Mouse (Mus musculus): ENCODE data around the gene Cacna1e.

Gene Cacna1e

DNA sequence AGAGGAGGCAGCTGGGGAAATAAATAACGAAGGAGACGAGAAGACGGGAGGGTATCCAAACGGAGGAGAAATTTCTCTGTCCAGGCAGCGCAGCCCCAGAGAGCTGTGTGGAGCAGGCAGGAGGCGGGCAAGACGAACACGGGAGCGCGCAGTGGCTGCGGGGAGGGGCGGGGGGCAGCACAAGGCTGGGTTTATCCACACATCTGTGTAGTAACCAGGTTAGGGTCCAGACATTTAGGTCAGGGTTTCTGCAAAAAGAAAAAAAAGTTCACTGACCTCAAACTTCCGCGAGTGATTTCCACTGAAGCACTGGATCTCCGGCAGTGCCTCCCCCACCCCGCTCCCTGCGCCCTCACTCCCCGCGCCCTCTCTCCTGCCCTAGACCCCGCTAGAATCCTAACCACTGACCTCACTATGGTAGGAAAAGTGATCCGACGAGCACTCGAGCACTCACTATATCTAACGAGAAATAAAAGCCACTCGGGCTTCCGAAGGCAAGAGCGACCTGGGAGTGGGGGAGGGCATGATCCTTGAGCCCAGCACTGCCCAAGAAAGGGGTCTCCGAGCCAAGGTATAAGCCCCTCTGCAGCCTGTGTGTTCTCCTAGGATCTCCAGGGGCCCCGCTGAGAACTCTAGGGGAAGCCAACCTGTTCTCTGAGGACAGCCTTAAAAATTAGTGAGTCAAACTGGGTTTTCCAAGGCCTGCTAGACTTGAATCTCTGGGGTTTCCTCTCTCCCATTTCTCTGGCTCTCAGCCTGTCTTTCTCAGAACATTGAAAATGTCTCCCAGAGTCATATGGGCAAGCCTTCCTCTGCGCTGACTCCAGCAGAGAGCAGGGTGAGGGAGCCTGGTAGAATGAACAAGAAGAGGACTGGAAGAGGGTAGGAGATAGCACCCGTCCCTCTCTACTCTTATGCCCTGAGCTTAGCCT is at the start of gene Cacna1e:
Cacna1e (minus strand) TSS at position 227 of the 932 bp plus-strand sequence.
- DNase-seq, result no peak

DNA sequence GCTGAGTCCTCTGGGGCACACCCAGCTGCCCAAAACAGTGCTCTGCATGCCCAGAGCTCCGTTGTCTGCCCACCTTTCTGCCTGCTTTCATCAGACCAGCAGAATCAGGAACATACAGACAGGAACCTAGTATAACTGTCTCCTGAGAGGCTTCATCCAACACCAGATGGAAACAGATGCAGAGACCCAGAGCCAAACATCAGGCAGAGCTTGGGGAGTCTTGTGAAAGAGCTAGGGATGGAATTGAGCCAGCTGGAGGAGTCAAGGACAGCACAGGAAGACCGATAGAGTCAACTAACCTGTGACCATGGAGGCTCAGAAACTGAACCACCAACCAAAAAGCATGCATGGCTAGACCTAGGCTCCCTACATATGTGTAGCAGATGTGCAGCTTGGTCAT is 34.1 kb upstream of the Cacna1e start:
- DNase-seq, result no peak

DNA sequence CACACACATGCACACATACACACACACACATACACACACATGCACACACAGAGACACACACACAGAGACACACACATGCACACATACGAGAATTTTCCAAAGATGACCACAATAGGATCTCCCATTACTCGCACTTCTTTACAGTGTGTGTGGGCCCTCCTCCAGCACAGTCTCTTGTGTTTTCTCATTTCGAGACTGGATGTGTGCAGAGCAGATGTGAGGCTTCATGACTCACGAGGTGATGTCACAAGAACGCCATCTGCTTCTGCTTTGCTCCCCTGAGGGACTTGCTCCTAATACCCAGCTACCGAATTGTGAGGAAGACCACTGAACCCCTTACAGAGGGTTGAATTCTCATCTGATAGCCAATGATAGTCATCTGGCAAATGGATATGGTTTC is 33.1 kb upstream of the Cacna1e start:
- DNase-seq, result no peak

DNA sequence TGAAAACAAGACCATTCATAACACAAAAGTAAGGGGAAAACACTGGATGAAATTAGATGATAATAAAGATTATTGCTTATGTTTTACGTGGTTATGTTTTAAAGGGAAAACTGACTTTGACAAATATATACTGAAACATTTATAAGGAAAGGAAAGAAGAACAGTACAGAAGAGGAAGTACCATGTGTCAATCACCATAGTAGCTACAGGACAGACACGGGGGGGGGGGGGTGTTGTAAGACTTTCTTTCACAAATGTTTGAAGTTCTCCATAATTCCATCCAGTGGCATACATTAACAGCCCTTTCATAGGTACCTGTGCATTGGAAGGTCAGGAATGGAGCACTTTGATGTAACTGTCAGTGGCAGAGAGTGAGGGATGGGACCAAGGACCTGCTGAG is 25.3 kb upstream of the Cacna1e start:
- DNase-seq, result no peak

DNA sequence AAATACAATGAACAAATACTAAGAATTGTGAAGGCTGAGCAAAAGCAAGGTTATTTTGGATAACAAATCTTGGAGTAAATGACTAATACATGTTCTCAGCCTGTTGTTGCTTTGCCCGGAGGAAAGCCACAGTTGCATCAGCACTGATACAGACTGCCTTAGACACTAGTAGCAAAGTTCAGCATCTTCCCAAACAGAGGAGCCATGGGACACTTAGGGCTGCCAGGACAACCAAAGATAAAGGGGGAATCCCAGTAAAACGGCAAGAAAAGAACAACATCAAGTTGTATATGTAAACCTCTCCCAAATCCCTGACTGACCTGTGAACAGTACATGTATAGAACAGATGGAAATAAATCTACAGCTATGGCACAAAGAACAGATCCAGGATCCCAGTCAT is 13.1 kb upstream of the Cacna1e start:
- no peak for DNase-seq

DNA sequence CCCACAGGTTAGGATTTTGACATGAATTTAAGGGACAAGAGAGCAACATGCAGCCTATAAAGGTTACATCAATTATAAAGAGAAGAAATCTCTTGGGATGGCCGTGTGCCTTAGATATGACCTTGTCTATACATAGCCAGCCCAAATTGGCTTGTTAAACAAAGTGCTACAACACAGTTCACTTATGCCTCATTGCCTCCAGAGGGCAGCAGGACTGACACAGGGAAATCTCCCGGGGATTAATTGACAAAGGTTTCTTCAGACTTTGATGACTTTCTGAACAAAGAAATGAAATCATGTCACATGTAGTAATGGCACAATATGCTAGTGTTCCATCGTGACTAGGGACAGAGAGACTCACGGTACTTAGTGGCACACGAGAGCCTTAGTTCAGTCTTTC is 5.9 kb upstream of the Cacna1e start:
- no peak for DNase-seq

DNA sequence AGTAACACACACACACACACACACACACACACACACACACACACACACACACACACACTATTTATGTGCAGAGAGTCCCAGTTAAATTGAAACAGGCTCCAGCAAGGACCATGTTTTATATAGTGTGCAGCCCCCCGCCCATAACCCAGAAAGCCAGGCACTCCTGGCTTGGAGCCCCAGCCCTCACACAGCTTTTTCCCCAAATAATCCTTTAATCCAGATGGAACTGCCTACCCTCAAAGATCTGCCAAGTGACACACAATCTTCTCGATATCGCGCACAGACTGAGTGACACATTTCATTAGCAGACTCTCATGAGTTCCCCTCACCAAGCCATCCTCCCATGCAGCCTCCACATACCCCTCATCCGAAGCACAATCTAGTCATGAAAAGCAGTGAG is 4.2 kb upstream of the Cacna1e start:
- DNase-seq, result no peak

DNA sequence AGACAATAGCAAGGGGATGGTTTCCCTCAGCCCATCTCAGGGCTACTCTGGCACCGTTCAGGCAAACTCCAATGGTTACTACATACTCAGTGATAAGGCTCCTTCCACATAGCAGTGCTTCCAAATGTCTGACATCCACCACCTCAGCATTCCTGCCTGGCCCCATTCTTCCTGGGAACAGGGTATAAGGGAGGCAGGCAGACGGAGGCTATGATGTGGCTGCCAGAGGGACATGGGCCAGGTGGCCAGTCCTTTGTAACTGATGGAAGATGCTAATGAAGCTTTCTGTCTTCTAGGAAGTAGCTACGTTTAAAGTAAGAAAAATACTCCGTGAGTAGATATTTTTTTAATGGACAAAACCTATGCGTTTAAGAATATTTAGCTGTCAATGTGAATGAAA is 3.7 kb upstream of the Cacna1e start:
- no peak for DNase-seq

DNA sequence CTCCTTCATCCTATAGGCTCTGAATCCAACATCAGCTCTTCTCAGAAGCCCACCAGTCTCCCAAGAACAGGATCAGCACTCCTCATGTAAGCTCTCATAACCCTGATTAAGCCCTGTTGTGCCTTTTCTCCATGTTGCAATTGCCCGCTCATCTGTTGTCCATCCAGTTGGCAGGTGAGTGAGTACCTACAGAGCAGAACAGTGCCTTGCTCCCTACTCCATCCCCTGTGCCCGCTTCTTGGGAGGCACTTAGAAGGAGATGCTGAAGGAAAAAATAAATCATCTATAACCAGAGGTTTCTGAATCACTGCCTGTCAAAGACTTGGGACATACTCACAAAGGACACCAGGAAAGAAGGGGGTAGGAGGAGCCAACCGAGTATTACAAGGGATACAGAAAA is 3.2 kb upstream of the Cacna1e start:
- DNase-seq, result no peak

DNA sequence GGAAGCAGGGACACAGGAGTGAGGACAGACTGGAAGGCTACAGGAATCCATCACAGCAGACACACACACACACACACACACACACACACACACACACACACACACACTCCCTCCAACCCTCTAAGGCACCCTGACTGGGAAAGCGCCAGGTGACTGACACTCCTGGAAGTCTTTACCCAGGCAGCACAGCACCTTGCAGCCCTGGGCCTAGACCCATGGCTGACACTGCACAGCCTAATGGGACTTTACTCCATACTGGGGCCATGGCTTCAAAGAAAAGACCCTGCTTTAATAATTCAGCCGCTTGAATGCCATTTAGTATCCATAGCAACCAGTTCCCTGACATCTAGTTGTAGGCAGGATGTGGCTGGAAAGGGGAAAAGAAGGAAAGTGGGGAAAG is 2.3 kb upstream of the Cacna1e start:
- DNase-seq, result no peak

DNA sequence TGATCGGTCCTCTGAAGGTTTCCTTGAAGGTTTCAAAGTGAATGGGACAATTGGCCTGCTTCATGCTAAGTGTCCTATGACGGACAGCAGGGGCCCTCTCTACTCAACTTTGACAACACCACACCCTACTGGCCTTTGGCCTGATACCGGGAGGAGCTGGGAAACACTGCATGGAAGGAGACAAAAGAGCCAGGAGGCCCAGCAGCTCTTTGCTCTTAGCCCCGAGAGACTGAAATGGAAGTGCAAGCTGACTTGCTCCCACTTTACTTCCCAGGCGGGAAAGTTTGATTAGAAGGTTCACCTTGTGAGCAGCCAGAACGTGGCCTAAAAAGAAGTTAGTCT is 877 bp upstream of the Cacna1e start:
- DNase-seq, result no peak

DNA sequence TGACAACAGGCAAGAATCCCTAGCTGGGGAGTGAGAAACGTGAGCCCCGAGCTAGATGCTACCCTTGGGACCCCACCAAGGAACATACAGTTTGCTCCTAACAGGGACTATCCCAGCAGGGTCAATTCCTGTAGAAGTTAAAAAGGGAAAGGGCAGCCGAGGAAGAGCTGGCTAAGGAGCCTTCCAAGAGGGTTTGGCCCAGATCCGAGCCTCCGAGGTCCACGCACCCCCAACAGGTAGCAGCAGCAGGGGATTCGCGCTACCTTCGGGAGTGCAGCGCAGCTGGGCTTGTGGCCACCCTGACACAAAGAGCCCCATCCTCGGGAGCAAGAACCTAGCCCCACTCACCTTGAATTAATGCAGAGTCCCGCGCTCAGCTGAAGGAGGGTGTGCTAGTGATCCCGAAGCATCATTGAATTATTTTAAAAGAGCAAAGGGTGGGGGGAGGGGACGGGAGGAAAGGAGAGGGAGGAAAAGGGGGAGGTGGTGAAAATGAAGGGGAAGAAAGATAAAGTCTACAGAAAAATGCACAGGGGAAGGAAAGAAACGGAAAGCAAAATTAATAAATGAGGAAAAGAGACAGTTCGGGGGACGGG is 607 bp downstream of the Cacna1e start:
- no peak for DNase-seq

DNA sequence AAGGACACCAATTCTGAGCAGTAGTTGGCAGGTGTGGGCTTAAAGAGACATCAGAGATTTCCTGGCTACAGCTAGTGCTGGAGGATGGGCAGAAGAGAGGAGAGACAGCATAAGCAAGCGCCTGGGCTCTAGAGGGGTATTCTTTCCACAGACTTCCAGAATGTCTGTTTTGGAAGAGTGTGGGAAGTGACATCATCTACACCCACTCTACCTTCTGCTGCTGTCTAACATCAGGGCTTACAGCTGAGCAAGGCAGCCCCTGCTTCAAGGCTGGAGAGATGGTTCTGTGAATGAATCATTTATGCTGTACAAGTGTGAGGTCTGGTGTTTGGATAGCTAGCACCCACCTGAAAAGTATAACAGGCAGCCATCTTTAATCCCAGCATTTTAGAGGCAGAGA is 18.3 kb downstream of the Cacna1e start:
- no peak for DNase-seq

DNA sequence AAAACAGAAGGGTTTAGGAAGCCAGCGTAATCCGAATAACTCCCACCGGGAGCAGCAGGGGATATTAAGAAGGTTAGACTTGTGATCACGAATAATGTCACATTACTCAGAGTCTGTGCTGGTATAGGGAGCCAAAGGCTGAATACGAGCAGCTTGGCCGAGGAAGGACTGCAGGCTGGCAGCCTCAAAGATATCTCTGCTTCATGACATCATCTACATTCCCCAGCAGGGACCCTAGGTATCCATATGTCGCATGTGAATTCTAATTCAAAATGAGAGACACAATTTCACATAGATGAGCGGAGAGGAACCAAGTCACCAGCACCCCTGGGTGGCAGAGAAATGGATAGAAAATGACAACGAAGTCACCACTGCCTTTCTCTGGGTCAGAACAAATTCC is 22.9 kb downstream of the Cacna1e start:
- DNase-seq, result no peak

DNA sequence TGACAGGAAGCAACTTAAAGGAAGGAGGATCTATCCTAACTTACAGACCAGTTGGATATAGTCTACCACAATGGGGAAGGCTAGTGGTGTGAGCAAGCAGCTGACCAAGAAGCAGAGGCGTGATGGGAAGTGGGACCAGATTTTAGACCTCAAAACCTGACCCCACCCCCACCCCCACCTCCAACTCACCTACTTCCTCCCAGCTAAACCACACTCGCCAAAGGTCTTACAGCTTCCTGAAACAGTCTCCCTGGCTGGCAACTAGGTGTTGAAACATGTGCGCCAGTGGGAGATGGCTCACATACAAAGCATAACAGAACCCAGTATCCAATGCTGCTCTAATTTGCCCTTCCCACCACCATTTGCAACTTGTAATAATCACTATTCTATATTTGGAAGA is 29.7 kb downstream of the Cacna1e start:
- DNase-seq, result no peak

DNA sequence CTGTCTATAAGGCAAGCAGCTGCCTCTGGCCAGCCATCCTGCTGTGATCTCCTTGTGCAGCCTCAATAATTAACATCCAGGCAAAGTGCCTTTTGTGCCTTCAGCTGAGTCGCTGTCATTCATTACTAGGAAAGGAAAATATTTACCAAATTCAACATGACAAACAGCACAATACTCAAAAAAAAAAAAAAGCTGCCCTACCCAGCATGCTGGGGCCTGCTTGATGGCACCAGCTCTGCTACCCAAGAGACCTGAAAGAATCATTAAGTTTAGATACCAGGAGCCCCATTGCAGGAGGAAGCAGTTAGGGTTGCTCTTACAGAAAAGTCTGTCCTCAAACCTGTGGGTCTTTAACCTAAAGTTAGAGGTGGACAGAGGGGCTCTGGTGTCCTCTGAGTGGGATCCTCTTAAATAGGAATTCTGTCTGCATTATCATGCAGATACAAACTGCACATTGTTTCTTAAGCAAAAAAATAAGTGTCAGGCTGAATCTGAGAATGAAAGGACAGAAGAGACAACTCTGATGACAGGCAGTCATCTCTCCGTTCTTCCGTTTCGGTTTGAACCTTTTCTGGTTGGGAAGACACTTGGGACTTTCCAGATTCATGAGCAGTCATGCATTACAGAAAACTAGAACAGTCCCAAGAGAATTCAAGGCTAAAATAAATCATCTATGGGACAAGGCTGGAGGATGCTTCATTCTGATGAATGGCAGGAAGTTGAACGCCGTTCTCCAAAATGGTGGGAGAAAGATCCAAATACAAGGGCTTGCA is 33.6 kb downstream of the Cacna1e start:
- DNase-seq, result peak; percentile 4 to 15

DNA sequence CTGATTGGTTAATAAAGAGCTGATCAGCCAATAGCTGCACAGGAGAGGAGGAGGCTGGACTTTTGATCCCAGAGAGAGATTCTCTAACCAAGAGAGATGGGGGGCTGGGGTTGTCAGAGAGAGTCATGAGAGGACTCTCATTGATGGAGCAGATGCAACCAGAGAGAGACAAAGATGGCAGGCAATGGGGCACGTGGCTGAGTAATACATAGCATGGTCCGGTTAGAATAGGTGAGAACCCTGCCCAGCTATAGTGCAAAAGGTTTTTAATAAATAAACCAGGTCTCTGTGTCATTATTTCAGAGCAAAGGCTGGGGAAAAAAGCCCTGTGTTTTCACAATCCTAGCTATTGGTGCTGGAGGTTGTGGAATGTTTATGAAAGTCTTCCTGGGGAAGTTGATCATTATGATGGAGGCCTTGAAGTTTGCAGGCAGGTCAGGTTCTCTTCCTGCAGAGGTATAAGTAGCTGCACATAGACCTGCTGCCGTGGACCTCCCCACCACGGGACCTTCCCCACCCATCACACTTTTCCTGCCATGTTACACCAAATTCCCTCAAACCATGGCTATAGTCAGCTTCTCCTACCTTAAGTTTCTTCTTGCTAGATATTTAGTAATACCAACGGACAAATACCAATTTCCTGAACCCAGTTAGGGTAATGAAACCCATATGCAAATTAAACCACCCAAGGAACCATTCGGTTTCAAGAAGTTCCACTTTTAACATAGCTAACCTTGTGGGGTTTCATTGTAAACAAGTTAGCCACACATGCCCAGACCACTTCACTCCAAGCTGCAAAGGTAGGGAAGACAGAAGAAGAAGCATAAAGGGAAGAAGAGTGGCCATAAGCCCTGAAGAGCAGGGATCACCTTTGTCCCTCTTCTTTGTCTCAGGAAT is 35.4 kb downstream of the Cacna1e start:
- no peak for DNase-seq

DNA sequence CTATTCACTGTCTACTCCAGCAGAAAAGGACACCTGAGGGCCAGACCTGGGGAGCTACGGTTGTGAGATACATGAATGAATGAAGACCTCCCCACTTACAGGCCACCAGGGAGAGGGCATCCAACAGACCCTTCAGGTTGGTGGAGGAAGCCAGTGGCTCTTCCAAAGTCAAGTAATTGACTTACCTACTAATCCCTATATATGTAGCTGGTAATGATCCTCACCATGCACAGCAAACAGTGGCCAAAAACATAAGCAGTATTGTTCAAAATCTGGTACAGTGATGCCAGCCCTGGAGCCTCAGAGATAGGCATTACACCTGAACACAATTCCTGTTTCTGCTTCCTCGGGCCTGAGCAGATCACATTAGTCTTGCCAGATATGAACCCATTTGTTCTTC is 37.4 kb downstream of the Cacna1e start:
- DNase-seq, result no peak

DNA sequence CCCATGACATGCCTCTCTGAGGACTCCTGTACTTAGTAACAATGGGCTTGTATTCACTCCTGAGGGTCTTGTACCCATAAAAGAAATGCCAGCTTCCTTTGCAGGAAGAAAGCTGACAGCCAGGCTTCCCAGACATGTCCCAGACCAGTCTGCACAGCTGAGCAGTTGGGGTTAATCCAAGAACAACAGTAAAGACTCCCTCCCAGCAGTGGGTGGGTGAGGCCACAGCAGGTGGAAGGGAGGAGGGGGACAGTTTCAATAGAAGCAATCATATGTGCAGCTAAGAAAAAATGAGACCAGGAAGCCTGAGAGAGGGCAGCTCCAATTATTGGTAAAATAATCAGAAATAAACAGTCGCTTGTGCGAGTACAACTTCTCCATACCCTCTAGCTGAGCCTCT is 40.9 kb downstream of the Cacna1e start:
- DNase-seq, result no peak

DNA sequence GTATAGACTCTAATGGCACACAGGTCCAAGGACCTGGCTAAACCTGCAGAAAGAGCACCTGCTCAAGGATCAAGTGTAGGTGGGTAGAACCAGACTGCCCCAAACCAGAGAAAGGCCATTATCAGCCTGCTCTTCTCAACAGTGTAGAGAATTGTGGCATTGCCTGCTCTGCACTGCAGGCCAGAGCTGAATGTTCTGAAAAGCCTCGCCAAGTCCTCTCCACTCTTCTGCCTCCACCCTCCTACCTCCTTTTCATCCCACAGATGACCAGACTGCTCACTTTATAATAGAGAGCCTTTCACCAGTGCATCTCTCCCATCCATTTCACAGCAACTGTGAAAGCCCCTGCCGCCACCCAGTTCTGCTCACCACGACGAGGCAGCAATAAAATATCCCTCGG is 42.0 kb downstream of the Cacna1e start:
- no peak for DNase-seq

DNA sequence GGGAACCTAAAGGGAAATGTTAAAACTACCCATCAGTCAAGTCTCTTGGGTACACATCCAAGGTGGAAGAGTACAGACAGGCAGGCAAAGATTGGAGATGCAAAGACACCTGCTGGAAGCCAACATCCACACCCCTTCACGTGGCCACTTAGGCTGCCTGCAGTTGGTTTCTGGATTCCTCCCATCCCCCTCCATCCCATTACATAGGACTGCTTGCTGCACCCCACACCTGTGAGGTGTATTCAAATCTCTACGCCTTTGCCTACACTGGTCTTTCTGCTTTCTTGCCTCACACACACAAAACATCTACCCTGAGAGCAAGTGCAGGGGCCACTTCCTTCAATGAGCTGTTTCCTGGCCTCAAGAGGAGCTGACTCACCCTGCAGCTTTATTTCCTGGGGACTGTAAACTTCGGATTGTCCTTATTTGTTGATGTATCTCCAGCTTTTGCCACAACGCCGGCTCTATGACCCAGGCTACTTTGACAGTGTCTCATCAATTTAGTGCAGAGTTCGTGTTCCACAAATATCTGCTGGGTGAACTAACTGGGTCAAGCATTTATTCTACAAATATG is 43.2 kb downstream of the Cacna1e start:
- no peak for DNase-seq

DNA sequence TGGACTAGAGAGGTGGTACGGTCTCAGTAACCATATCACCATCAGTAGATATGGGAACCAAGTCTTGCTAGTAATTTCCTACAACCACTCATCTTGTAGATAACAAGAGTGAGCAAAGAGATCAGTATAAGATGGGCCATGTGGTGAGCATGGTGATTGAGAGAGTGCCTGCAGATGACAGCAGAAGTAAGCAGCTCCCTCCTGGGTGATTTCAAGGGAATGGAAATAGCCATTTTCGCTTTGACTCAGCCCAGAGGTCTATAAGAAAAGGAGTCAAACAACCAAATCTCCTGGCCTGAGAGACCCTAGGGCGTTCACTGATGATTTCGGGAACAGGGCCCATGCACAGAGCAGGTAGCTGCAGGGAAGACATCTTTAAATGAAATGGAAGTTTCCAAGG is 45.0 kb downstream of the Cacna1e start:
- DNase-seq, result no peak

DNA sequence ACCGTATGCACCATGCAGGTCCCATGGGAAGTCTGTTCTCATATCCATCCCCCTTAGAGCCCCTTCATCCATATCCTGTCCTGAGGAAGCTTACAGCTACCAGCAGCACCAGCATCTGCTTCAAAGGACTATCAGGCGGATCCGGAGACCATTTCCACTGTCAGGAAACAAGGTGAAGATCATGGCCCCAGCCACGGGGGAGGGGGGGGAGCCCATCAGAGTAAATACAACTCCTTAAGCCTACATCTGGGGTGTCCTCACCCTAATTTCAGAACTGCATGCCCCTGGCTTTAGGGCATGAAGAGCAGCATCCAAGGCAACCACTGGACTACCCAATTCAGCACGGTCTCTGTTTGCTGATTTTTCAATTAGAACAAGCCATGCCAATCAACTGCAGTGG is 47.8 kb downstream of the Cacna1e start:
- DNase-seq, result no peak

Measured in kidney, adult 8-10 months (tissue).